Mouse (Mus musculus) ZHBTc4 (cell line): ENCODE measurements around the gene 1700047I17Rik2.
"Not testable (repeated sequence)": the region's sequence is repeated elsewhere in the genome, so short reads cannot be mapped to it uniquely, and the experiment has no call there.

ENCODE experiments used
- DNase-seq: peaks from one replicate; pipeline ENCODE4 v3.0.0-alpha.2; 2011; ENCODE audit warnings: low read depth, low spot score

The 1700047I17Rik2 gene

DNA sequence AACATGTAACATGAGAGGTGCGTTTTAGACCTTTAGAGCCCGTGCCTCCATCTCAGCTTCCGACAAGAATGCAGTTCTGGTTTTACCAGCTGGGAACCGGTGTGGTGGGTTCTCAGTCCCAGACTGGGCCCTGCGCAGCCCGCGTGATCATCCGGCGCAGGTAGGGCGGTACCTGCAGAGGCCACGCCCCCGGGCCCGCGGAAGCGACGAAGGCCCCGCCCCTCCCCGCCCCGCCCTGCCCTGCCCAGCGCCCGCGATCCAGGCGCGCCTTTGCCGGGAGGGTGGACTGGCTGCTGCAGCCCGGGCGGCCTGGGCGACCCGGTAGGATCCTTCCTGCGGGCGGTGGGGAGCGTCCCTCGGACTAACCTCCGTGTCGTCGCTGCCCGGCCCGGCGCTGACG, at the start of gene 1700047I17Rik2:
Gene 1700047I17Rik2 (plus strand): TSS at position 287 of the 400 bp plus-strand sequence.
- not testable (repeated sequence) for DNase-seq

DNA sequence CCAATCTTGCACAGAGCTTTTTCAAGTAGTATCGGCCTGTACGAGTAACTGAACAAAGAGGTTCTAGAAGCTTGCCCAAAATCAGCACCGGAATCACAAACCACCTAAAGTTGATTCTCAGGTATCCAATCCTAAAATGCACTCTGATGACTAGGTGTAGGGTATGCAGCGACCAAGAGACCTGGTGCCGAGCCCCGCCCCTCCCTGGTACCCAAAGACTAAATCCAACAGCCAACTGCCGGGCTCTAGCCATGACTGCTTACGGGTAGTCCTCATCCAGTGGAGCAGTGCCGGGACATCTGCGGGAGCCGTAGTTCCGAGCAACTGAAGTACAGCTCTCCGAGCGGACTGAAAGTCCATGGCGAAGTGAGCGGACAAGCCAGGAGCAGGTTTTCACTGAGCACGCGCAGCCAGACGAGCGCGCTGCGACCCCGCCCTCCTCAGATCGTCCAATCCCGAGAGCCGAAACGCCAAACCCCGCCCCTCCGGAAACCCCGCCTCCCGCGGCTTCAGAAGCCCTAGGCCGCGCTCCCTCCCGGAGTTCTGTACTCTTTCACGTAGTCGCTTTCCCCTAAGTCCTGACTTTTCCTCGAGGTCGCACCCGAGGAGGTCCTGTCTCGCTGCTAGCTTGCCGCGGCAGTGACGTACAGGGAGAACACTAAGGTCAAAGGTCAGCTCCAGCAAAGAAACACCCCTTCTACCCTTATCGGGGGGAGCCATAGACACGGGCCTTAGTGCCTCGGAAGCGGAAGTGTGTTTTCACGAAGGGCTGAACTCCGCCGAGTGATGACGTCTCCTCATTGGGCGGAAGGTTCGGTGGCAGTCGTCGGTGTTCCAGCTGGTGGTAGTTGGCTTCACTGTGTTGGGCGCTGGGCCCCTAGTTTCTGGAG, 44.6 kb upstream of the 1700047I17Rik2 start, which contains the start of gene Srp54b:
Gene Srp54b (plus strand): TSS at position 546 of the 890 bp plus-strand sequence.
- DNase-seq: not testable (repeated sequence)

DNA sequence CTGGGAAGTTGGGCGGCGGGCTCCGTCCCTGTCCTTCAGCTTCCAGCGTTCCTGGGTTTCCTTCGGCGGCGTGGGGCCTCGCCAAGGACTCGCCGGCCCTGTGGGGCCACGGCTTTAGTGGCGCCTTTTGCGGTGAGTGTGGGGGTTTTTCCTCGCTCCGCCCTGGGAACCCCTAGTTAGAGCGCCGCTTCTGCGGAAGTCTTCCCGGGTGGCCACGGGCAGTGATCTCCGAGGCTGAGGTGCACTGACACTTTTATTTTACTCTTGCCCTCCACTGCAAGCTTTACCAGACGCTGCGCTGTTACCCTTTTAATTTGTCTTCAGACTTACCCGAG, 44.0 kb upstream of the 1700047I17Rik2 start:
- not testable (repeated sequence) for DNase-seq

DNA sequence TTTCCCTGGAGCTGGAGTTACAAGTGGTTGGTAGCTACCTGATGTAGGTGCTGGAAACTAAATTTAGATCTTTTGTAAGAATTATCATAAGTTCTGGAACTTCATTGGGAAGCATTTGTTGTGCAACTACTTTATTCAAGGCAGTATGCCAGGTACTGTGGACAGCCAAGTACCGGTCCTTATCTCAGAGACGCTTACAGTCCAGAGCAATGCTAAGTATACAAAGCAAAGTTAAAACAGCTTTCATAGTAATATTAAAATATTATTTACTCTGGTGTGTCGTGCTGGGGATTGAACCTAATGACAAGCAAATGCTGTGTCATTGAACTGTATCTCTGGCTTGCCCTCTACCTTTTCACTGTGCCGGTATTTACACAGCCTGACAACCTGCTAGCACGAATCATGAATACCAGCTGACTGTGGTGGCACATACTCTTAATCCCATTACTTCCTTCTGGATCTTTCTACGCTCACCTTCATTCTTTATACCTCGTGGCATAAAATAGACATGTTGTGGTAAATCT, 32.3 kb upstream of the 1700047I17Rik2 start:
- DNase-seq: not testable (repeated sequence)

DNA sequence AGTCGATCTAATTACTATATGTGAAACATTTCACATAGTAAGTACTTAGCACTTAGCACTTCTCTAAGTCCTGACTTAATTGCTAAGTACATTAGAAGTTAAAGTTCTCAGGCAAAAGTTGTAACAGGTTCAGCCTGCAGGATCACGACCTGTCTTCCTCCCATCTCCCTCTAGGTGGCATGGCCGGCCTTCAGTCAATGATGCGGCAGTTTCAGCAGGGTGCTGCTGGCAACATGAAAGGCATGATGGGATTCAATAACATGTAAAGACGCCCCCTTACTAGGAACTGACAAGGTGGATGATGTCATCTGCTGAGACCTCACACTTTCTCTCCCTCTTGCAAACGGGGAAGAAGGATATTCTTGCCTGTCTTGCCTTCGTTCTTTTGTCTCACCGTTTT, 11.7 kb upstream of the 1700047I17Rik2 start:
- DNase-seq: not testable (repeated sequence)

DNA sequence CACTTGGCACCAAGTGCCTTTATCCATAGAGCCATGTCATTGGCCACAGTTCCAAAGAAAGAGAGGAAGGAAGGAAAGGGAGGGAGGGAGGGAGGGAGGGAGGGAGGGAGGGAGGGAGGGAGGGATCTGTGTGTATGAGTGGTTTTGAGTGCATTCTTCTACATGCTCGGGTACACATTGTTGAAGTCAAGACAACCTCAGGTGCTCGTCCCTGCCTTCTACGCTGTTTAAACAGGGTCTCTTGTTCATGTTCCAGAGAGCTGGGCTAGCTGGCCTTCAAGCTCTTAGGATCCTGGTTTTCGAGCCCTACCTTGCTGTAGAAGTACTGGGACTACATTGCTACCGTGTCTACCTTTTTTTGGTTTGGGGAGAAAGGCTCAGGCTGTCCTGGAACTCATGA, 10.3 kb upstream of the 1700047I17Rik2 start:
- not testable (repeated sequence) for DNase-seq

DNA sequence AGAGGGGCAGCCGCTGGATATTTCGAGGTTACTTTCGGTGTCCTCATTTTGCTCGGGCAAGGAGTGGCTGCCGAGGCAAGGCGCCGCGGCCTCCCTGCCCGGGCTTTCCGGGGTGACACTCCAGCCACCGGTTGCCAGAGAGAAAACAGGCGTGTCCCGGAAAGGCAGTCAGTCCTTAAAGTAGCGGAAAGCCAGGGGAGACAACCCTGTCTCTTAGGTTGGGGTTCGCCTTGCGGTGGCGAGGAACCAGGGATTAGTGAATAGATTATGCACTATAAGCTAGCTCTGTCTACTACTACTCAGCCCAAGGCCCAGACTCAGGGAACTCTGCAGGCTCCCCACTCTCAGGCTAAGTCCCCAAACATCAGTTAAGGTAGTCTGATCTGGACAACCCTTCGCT, 407 bp downstream of the 1700047I17Rik2 start:
- not testable (repeated sequence) for DNase-seq

DNA sequence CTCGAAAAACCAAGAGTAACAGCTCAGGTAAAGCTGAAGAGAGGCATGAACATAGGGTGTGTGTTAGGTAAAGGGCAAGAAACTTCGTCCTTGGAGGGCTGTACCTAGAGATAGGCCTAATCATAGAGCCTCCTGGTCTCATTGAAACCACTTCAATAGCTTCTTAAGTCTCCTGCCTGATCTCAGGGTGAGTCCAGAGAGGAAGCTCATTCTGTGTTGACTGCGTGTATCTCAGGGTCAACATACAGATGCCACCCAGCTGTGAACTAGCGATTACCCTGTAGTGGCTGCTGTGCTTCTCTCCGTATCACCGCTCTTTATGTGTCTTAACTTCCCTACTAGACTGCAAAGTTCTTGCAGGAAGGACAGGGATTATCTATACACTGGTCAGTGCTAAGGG, 13.6 kb downstream of the 1700047I17Rik2 start:
- not testable (repeated sequence) for DNase-seq

DNA sequence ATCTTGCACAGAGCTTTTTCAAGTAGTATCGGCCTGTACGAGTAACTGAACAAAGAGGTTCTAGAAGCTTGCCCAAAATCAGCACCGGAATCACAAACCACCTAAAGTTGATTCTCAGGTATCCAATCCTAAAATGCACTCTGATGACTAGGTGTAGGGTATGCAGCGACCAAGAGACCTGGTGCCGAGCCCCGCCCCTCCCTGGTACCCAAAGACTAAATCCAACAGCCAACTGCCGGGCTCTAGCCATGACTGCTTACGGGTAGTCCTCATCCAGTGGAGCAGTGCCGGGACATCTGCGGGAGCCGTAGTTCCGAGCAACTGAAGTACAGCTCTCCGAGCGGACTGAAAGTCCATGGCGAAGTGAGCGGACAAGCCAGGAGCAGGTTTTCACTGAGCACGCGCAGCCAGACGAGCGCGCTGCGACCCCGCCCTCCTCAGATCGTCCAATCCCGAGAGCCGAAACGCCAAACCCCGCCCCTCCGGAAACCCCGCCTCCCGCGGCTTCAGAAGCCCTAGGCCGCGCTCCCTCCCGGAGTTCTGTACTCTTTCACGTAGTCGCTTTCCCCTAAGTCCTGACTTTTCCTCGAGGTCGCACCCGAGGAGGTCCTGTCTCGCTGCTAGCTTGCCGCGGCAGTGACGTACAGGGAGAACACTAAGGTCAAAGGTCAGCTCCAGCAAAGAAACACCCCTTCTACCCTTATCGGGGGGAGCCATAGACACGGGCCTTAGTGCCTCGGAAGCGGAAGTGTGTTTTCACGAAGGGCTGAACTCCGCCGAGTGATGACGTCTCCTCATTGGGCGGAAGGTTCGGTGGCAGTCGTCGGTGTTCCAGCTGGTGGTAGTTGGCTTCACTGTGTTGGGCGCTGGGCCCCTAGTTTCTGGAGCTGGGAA, 30.5 kb downstream of the 1700047I17Rik2 start, which contains the start of gene Srp54c:
Gene Srp54c (plus strand): TSS at position 543 of the 894 bp plus-strand sequence.
- DNase-seq: not testable (repeated sequence)

DNA sequence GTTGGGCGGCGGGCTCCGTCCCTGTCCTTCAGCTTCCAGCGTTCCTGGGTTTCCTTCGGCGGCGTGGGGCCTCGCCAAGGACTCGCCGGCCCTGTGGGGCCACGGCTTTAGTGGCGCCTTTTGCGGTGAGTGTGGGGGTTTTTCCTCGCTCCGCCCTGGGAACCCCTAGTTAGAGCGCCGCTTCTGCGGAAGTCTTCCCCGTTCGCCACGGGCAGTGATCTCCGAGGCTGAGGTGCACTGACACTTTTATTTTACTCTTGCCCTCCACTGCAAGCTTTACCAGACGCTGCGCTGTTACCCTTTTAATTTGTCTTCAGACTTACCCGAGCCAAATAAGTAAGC, 31.1 kb downstream of the 1700047I17Rik2 start:
- not testable (repeated sequence) for DNase-seq

DNA sequence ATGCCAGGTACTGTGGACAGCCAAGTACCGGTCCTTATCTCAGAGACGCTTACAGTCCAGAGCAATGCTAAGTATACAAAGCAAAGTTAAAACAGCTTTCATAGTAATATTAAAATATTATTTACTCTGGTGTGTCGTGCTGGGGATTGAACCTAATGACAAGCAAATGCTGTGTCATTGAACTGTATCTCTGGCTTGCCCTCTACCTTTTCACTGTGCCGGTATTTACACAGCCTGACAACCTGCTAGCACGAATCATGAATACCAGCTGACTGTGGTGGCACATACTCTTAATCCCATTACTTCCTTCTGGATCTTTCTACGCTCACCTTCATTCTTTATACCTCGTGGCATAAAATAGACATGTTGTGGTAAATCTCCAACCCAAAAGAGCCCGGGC, 42.9 kb downstream of the 1700047I17Rik2 start:
- not testable (repeated sequence) for DNase-seq

DNA sequence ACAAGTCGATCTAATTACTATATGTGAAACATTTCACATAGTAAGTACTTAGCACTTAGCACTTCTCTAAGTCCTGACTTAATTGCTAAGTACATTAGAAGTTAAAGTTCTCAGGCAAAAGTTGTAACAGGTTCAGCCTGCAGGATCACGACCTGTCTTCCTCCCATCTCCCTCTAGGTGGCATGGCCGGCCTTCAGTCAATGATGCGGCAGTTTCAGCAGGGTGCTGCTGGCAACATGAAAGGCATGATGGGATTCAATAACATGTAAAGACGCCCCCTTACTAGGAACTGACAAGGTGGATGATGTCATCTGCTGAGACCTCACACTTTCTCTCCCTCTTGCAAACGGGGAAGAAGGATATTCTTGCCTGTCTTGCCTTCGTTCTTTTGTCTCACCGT, 62.6 kb downstream of the 1700047I17Rik2 start:
- DNase-seq: not testable (repeated sequence)

DNA sequence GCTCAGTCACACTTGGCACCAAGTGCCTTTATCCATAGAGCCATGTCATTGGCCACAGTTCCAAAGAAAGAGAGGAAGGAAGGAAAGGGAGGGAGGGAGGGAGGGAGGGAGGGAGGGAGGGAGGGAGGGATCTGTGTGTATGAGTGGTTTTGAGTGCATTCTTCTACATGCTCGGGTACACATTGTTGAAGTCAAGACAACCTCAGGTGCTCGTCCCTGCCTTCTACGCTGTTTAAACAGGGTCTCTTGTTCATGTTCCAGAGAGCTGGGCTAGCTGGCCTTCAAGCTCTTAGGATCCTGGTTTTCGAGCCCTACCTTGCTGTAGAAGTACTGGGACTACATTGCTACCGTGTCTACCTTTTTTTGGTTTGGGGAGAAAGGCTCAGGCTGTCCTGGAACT, 64.0 kb downstream of the 1700047I17Rik2 start:
- DNase-seq: not testable (repeated sequence)
